Mouse (Mus musculus) midbrain, embryonic 12.5 days (tissue): Measurements from ENCODE around the gene Tbcel. TPM values are rescaled to one million over a fixed set of nuclear protein-coding genes. Genes with fewer than 3 reads are reported as not detected.

Experiments
- ATAC-seq: fragments of 200-750 bp; cut with Nextera tagmentation; 2 replicates; pipeline ENCODE4 v1.8.0; 2017; ENCODE audit warnings: low read depth, moderate TSS enrichment, moderate library complexity; ENCODE audit not compliant: low FRiP score
- H3K27ac ChIP-seq: fragments of 300-500 bp; sonication (generic); replicated peaks from 2 replicates; pipeline ENCODE4 v1.5.1; 2016; ENCODE audit warnings: mild to moderate bottlenecking
- H3K27me3 ChIP-seq: fragments of 300-500 bp; sonication (generic); 2 replicates; pipeline ENCODE4 v1.6.1; 2016; ENCODE audit warnings: mild to moderate bottlenecking
- H3K36me3 ChIP-seq: fragments of 300-500 bp; sonication (generic); 2 replicates; pipeline ENCODE4 v1.6.1; 2016
- H3K4me1 ChIP-seq: fragments of 300-500 bp; sonication (generic); 2 replicates; pipeline ENCODE4 v1.6.1; 2016
- H3K4me2 ChIP-seq: fragments of 300-500 bp; sonication (generic); replicated peaks from 2 replicates; pipeline ENCODE4 v1.6.1; 2016; ENCODE audit warnings: mild to moderate bottlenecking, moderate library complexity
- H3K4me3 ChIP-seq: fragments of 300-500 bp; sonication (generic); 2 replicates; pipeline ENCODE4 v1.5.1; 2016; ENCODE audit warnings: mild to moderate bottlenecking
- H3K9ac ChIP-seq: fragments of 300-500 bp; sonication (generic); replicated peaks from 2 replicates; pipeline ENCODE4 v1.6.1; 2016; ENCODE audit warnings: mild to moderate bottlenecking, moderate library complexity
- H3K9me3 ChIP-seq: fragments of 300-500 bp; sonication (generic); 2 replicates; pipeline ENCODE4 v1.6.1; 2016; ENCODE audit warnings: mild to moderate bottlenecking
- WGBS: fragments of 180-500 bp; shearing (Covaris S2); methylation state at CpG from one replicate; pipeline ENCODE4 v1.1.7; 2016; 5-methylcytosine and 5-hydroxymethylcytosine counted together
- polyA plus RNA-seq: library from polyadenylated mRNA; unstranded; fragments of >200 nt; fragmentation: Nextera tagmentation; extraction: Ambion mirVana; gene quantifications from 2 replicates; pipeline ENCODE4 v1.2.1, GENCODE M21; 2016

Tbcel gene
- polyA plus RNA-seq, 1 experiment from 2014 or later, result 5.8 TPM

GRCm38 (mm10) chr9:42512312-42512711 is 4.7 kb upstream of the Tbcel start:
- WGBS, result 79% methylated on average over 4 of the region's 4 CpGs
- H3K4me1 ChIP-seq, result peaks cover 9% of the 10 kb centered on the region
- H3K27me3 ChIP-seq, result peaks cover 11% of the 10 kb centered on the region

GRCm38 (mm10) chr9:42508235-42508634 is 626 bp upstream of the Tbcel start:
- H3K4me2 ChIP-seq, result no peak overlapping the region
- no peaks in the 10 kb centered on the region for H3K36me3 ChIP-seq
- H3K27ac ChIP-seq, result no peak overlapping the region
- H3K9me3 ChIP-seq, result no peaks in the 10 kb centered on the region
- peaks cover 2% of the 10 kb centered on the region for H3K4me1 ChIP-seq
- no peak overlapping the region for H3K9ac ChIP-seq
- no peaks in the 10 kb centered on the region for H3K27me3 ChIP-seq
- no peak overlapping the region for H3K4me3 ChIP-seq
- no peak for ATAC-seq
- WGBS, result 74% methylated on average over 7 of the region's 7 CpGs

More at GRCm38 (mm10) chr9:42512312-42512711, 4.7 kb upstream of the Tbcel start:
- H3K9ac ChIP-seq, result no peak overlapping the region
- no peak overlapping the region for H3K4me3 ChIP-seq
- ATAC-seq, result no peak
- no peaks in the 10 kb centered on the region for H3K36me3 ChIP-seq
- no peaks in the 10 kb centered on the region for H3K9me3 ChIP-seq
- H3K4me2 ChIP-seq, result no peak overlapping the region
- H3K27ac ChIP-seq, result no peak overlapping the region

DNA sequence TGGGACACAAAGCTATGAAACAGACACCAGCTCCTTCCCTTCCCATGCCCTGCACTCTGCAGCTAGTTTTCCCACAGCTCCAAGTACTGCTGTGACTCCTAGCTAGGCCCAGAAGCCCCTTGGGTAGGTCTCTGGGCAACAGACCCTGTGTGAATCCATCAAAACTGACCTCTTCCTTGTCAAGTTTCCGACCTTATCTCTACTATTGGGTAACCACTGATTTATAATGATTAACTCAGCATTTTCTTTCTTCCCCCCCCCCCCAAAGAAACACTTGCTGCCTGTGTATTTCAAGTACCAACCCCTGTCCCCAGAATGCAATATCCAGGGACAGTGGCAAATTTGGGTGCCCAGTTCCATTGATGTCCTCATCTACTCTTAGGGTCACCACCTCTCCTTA is 587 bp downstream of the Tbcel start:
- no peaks in the 10 kb centered on the region for H3K27me3 ChIP-seq
- H3K36me3 ChIP-seq, result no peaks in the 10 kb centered on the region
- ATAC-seq, result no peak
- H3K4me1 ChIP-seq, result no peaks in the 10 kb centered on the region
- no peak overlapping the region for H3K4me2 ChIP-seq
- H3K9me3 ChIP-seq, result no peaks in the 10 kb centered on the region
- WGBS, result 78% methylated on average over 1 of the region's 1 CpGs
- no peak overlapping the region for H3K27ac ChIP-seq
- H3K4me3 ChIP-seq, result no peak overlapping the region
- no peak overlapping the region for H3K9ac ChIP-seq

GRCm38 (mm10) chr9:42504971-42505510 is 2.6 kb downstream of the Tbcel start:
- no peaks in the 10 kb centered on the region for H3K36me3 ChIP-seq
- WGBS, result 82% methylated on average over 3 of the region's 3 CpGs
- no peak for ATAC-seq
- no peaks in the 10 kb centered on the region for H3K9me3 ChIP-seq
- H3K4me3 ChIP-seq, result no peak overlapping the region
- no peaks in the 10 kb centered on the region for H3K27me3 ChIP-seq
- no peak overlapping the region for H3K4me2 ChIP-seq
- H3K27ac ChIP-seq, result no peak overlapping the region
- H3K9ac ChIP-seq, result no peak overlapping the region
- H3K4me1 ChIP-seq, result no peaks in the 10 kb centered on the region

DNA sequence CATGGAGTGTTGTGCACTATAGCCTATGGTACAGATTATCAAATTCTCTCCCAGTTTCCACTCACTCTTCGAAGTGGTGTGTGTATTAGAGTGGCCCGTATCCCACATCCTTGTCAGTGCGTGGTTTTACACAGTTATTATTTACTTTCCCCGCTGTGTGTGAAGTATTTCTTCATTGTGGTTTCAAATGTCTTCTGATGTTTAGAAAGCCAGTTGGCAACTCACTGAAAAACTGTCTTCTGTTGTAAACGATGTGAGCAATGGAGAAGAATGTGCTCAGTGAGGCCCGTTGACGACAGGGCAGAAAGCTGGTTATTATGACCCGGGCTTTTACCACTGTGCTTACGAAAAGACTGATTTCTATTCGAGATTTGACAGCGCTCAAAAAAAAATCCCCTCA is 3.0 kb downstream of the Tbcel start:
- WGBS, result 72% methylated on average over 11 of the region's 11 CpGs
- Histone ChIP-seq H3K4me3 (no peak overlapping the region), H3K9ac (no peak overlapping the region)

GRCm38 (mm10) chr9:42503709-42504108 is 3.9 kb downstream of the Tbcel start:
- H3K27ac ChIP-seq, result no peak overlapping the region
- ATAC-seq, result no peak
- 85% methylated on average over 4 of the region's 4 CpGs for WGBS
- no peaks in the 10 kb centered on the region for H3K4me1 ChIP-seq
- no peak overlapping the region for H3K4me3 ChIP-seq
- H3K4me2 ChIP-seq, result no peak overlapping the region
- H3K9me3 ChIP-seq, result no peaks in the 10 kb centered on the region
- no peaks in the 10 kb centered on the region for H3K27me3 ChIP-seq
- H3K36me3 ChIP-seq, result no peaks in the 10 kb centered on the region
- H3K9ac ChIP-seq, result no peak overlapping the region

More for the DNA sequence above, 3.0 kb downstream of the Tbcel start:
- ATAC-seq, result no peak
- Histone ChIP-seq H3K9me3 (no peaks in the 10 kb centered on the region), H3K27me3 (no peaks in the 10 kb centered on the region), H3K4me2 (no peak overlapping the region), H3K36me3 (no peaks in the 10 kb centered on the region), H3K27ac (no peak overlapping the region), H3K4me1 (no peaks in the 10 kb centered on the region)

DNA sequence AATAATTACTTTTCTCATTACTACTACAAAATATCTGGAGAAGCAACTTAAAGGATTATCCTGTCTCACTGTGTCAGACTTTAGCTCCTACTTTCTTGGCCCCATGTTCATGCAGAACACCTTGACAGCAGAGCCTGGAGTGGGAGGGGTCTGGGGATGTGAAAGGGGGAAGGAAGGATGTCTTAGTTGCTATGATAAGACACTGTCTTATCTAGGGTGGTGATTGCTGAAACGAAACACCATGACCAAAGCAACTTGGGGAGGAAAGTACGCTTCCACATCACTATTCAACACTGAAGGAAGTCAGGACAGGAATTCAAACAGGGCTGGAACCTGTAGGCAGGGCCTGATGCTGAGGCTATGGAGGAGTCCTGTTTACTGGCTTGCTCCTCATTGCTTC is 11.3 kb downstream of the Tbcel start:
- Histone ChIP-seq H3K9me3 (peaks cover 9% of the 10 kb centered on the region; the same call in 1 of the 2 replicates), H3K4me3 (no peak overlapping the region), H3K9ac (no peak overlapping the region), H3K4me2 (no peak overlapping the region), H3K27me3 (no peaks in the 10 kb centered on the region), H3K27ac (no peak overlapping the region), H3K36me3 (no peaks in the 10 kb centered on the region), H3K4me1 (no peaks in the 10 kb centered on the region)
- ATAC-seq, result no peak
- WGBS, result 93% methylated on average over 2 of the region's 2 CpGs

DNA sequence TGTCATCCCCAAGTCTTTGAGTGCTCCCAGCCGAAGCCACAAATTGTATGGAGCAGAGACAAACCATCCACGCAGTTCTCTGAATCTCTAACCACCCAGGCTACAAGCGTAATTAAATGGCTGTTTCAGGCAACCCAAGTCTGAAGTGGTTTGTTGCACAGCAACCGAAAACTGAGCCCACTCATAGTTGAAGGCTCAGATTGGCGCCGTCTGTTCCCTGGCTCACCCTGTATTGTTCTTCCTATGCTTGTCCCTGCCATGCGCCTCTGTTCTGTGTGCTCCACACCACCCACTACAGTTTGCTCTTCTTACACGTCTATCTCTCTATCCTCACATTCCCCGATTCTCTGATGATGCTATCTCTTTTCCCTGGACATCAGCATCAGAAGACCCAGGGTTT is 15.8 kb downstream of the Tbcel start:
- H3K4me3 ChIP-seq, result no peak overlapping the region
- H3K9ac ChIP-seq, result no peak overlapping the region
- ATAC-seq, result no peak
- no peaks in the 10 kb centered on the region for H3K36me3 ChIP-seq
- WGBS, result 80% methylated on average over 9 of the region's 9 CpGs
- no peak overlapping the region for H3K4me2 ChIP-seq
- no peaks in the 10 kb centered on the region for H3K27me3 ChIP-seq
- no peak overlapping the region for H3K27ac ChIP-seq
- peaks cover 4% of the 10 kb centered on the region; the same call in 1 of the 2 replicates for H3K9me3 ChIP-seq
- H3K4me1 ChIP-seq, result no peaks in the 10 kb centered on the region

- no peaks in the 10 kb centered on the region for H3K4me1 ChIP-seq
- WGBS, result 86% methylated on average over 16 of the region's 16 CpGs
Observed at GRCm38 (mm10) chr9:42490589-42491382, 16.8 kb downstream of the Tbcel start.

GRCm38 (mm10) chr9:42488071-42488470 is 19.5 kb downstream of the Tbcel start:
- Histone ChIP-seq H3K9me3 (no peaks in the 10 kb centered on the region), H3K4me2 (no peak overlapping the region), H3K4me3 (no peak overlapping the region), H3K27me3 (no peaks in the 10 kb centered on the region), H3K4me1 (no peaks in the 10 kb centered on the region), H3K36me3 (no peaks in the 10 kb centered on the region), H3K9ac (no peak overlapping the region), H3K27ac (no peak overlapping the region)
- ATAC-seq, result no peak
- WGBS, result 96% methylated on average over 1 of the region's 1 CpGs

More at GRCm38 (mm10) chr9:42490589-42491382, 16.8 kb downstream of the Tbcel start:
- H3K9me3 ChIP-seq, result no peaks in the 10 kb centered on the region
- no peaks in the 10 kb centered on the region for H3K27me3 ChIP-seq
- H3K4me2 ChIP-seq, result no peak overlapping the region
- no peaks in the 10 kb centered on the region for H3K36me3 ChIP-seq
- H3K9ac ChIP-seq, result no peak overlapping the region
- ATAC-seq, result no peak
- no peak overlapping the region for H3K27ac ChIP-seq
- H3K4me3 ChIP-seq, result no peak overlapping the region

DNA sequence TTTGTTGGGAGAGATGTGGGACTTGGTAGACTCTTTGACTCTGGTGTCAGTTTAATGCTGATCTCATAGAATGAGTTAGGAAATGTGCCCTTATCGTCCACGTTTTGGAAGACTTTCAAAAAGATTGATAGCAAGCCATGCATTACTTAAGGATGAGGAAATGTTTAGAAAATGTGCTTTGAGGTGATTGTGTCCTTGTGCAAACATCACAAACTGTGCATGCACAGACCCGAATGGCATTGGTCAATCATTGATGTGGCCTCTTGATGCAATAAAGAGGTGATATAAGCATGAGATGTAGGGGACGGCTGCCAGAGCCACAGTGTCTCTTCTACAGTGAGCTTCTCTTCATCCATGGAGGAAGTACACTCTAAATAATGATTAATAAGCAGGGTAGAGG is 20.7 kb downstream of the Tbcel start:
- Histone ChIP-seq H3K4me1 (no peaks in the 10 kb centered on the region), H3K27ac (no peak overlapping the region), H3K4me3 (no peak overlapping the region), H3K9me3 (no peaks in the 10 kb centered on the region), H3K27me3 (no peaks in the 10 kb centered on the region), H3K9ac (no peak overlapping the region), H3K36me3 (no peaks in the 10 kb centered on the region), H3K4me2 (no peak overlapping the region)
- no peak for ATAC-seq
- 84% methylated on average over 4 of the region's 4 CpGs for WGBS

- Histone ChIP-seq H3K4me1 (no peaks in the 10 kb centered on the region), H3K4me2 (no peak overlapping the region), H3K27me3 (no peaks in the 10 kb centered on the region), H3K9me3 (no peaks in the 10 kb centered on the region), H3K27ac (no peak overlapping the region), H3K9ac (no peak overlapping the region), H3K36me3 (no peaks in the 10 kb centered on the region), H3K4me3 (no peak overlapping the region)
- no peak for ATAC-seq
- 97% methylated on average over 1 of the region's 1 CpGs for WGBS
Observed at GRCm38 (mm10) chr9:42484667-42485066, 22.9 kb downstream of the Tbcel start.
